Mouse (Mus musculus): ENCODE results near the gene Ddx21. TPM values are rescaled to one million over a fixed set of nuclear protein-coding genes. Genes with fewer than 3 reads are reported as not detected.

The Ddx21 gene
- total RNA-seq, 2 experiments from 2014 or later, result 75.4 to 79.8 TPM

Other genes with a start within 250 kb of the Ddx21 start
- 10 to 100 TPM; 26.2 to 30.2 TPM for gene Hk1, start 222.4 kb downstream of the Ddx21 start, total RNA-seq (2021)
- not detected for gene Hkdc1, start 179.8 kb downstream of the Ddx21 start, total RNA-seq (2021)
- under 1 TPM; 0.16 to 0.60 TPM for gene 4930507D05Rik, start 152.8 kb downstream of the Ddx21 start, total RNA-seq (2021)
- gene Supv3l1, start 152.5 kb downstream of the Ddx21 start, total RNA-seq (2021), result 10 to 100 TPM; 32.4 to 33.5 TPM
- gene Vps26a, start 115.5 kb downstream of the Ddx21 start, total RNA-seq (2021), result 10 to 100 TPM; 49.2 to 54.3 TPM
- 10 to 100 TPM; 48.6 to 55.5 TPM for gene Srgn, start 74.8 kb downstream of the Ddx21 start, total RNA-seq (2021)
- 10 to 100 TPM; 45.7 to 57.0 TPM for gene Kif1bp, start 23.8 kb downstream of the Ddx21 start, total RNA-seq (2021)
- 100 to 1,000 TPM; 108 to 120 TPM for gene Ddx50, start 48.9 kb upstream of the Ddx21 start, total RNA-seq (2021)
- gene Stox1, start 123.8 kb upstream of the Ddx21 start, total RNA-seq (2021), result 1 to 10 TPM in 1 of 2 experiments, under 1 TPM in 1; 0.54 to 1.1 TPM
- gene Ccar1, start 190.0 kb upstream of the Ddx21 start, total RNA-seq (2021), result 10 to 100 TPM; 65.6 to 89.6 TPM